Mouse (Mus musculus): ENCODE results near the gene Thap8. TPM values are rescaled to one million over a fixed set of nuclear protein-coding genes. Genes with fewer than 3 reads are reported as not detected.

The Thap8 gene
- polyA plus RNA-seq, 1 experiment from 2014 or later: 0.52 TPM

- no peak for ATAC-seq (ENCODE audit: low FRiP score, low read depth)
- Histone ChIP-seq H3K36me3 (peaks cover 5% of the 10 kb centered on the region), H3K9ac (no peak overlapping the region), H3K27me3 (replicated peaks) (no peaks in the 10 kb centered on the region), H3K4me1 (peaks cover 26% of the 10 kb centered on the region), H3K9me3 (no peaks in the 10 kb centered on the region), H3K4me2 (replicated peaks) (no peak overlapping the region), H3K27ac (no peak overlapping the region), H3K4me3 (no peak overlapping the region)
- WGBS: 77% methylated on average over 7 of the region's 7 CpGs
Measured at GRCm38 (mm10) chr7:30289071-30289713, 9.3 kb downstream of the Thap8 start.

GRCm38 (mm10) chr7:30289714-30290399 lies 10.0 kb downstream of the Thap8 start:
- 61% methylated on average over 10 of the region's 10 CpGs for WGBS
- Histone ChIP-seq H3K4me2 (replicated peaks) (no peak overlapping the region), H3K9ac (no peak overlapping the region), H3K4me1 (peaks cover 27% of the 10 kb centered on the region), H3K4me3 (no peak overlapping the region), H3K27me3 (replicated peaks) (no peaks in the 10 kb centered on the region), H3K27ac (no peak overlapping the region), H3K36me3 (peaks cover 10% of the 10 kb centered on the region), H3K9me3 (no peaks in the 10 kb centered on the region)
- ATAC-seq (ENCODE audit: low FRiP score, low read depth): peak; percentile 57

- 7% methylated on average over 35 of the region's 35 CpGs for WGBS
- peak; percentile 83 for ATAC-seq (ENCODE audit: low FRiP score, low read depth)
- H3K36me3 ChIP-seq: peaks cover 26% of the 10 kb centered on the region
- peak within 1 kb of the TSS; percentile 75 for H3K4me3 ChIP-seq
- no peak within 1 kb of the TSS for H3K27ac ChIP-seq
- peak within 1 kb of the TSS; percentile 91 for H3K9ac ChIP-seq
- H3K4me1 ChIP-seq: peaks cover 28% of the 10 kb centered on the region
- H3K27me3 ChIP-seq (replicated peaks): no peaks in the 10 kb centered on the region
- no peaks in the 10 kb centered on the region for H3K9me3 ChIP-seq
- peak within 1 kb of the TSS; percentile 93 for H3K4me2 ChIP-seq (replicated peaks)
Measured at GRCm38 (mm10) chr7:30291215-30292131, 11.6 kb downstream of the Thap8 start, which contains the start of gene Clip3. Clip3 (plus strand) TSS chr7:30291728.

- Histone ChIP-seq H3K4me1 (peaks cover 28% of the 10 kb centered on the region), H3K9me3 (no peaks in the 10 kb centered on the region), H3K27ac (no peak overlapping the region), H3K36me3 (peaks cover 49% of the 10 kb centered on the region), H3K9ac (no peak overlapping the region), H3K27me3 (replicated peaks) (no peaks in the 10 kb centered on the region), H3K4me3 (no peak overlapping the region), H3K4me2 (replicated peaks) (peak overlapping the region; percentile 13)
- no peak for ATAC-seq (ENCODE audit: low FRiP score, low read depth)
- WGBS: 87% methylated on average over 13 of the region's 13 CpGs
Measured at GRCm38 (mm10) chr7:30293795-30294194, 13.9 kb downstream of the Thap8 start.

GRCm38 (mm10) chr7:30294296-30294695 lies 14.4 kb downstream of the Thap8 start:
- no peak overlapping the region for H3K4me3 ChIP-seq
- peaks cover 54% of the 10 kb centered on the region for H3K36me3 ChIP-seq
- no peak for ATAC-seq (ENCODE audit: low FRiP score, low read depth)
- H3K27me3 ChIP-seq (replicated peaks): no peaks in the 10 kb centered on the region
- peaks cover 27% of the 10 kb centered on the region for H3K4me1 ChIP-seq
- no peak overlapping the region for H3K27ac ChIP-seq
- WGBS: 96% methylated on average over 5 of the region's 5 CpGs
- H3K9me3 ChIP-seq: no peaks in the 10 kb centered on the region
- H3K9ac ChIP-seq: no peak overlapping the region
- H3K4me2 ChIP-seq (replicated peaks): no peak overlapping the region

- peaks cover 20% of the 10 kb centered on the region for H3K4me1 ChIP-seq
- no peaks in the 10 kb centered on the region for H3K9me3 ChIP-seq
- peaks cover 62% of the 10 kb centered on the region for H3K36me3 ChIP-seq
- no peaks in the 10 kb centered on the region for H3K27me3 ChIP-seq (replicated peaks)
- no peak overlapping the region for H3K4me2 ChIP-seq (replicated peaks)
- WGBS: 79% methylated on average over 10 of the region's 10 CpGs
- no peak overlapping the region for H3K9ac ChIP-seq
- ATAC-seq (ENCODE audit: low FRiP score, low read depth): no peak
- H3K27ac ChIP-seq: no peak overlapping the region
- H3K4me3 ChIP-seq: no peak overlapping the region
Measured at GRCm38 (mm10) chr7:30295103-30295502, 15.2 kb downstream of the Thap8 start.

GRCm38 (mm10) chr7:30296816-30297215 lies 16.9 kb downstream of the Thap8 start:
- Histone ChIP-seq H3K27me3 (replicated peaks) (no peaks in the 10 kb centered on the region), H3K27ac (no peak overlapping the region), H3K36me3 (peaks cover 75% of the 10 kb centered on the region), H3K4me1 (peaks cover 20% of the 10 kb centered on the region), H3K4me3 (no peak overlapping the region), H3K9me3 (no peaks in the 10 kb centered on the region), H3K4me2 (replicated peaks) (no peak overlapping the region), H3K9ac (no peak overlapping the region)
- 94% methylated on average over 15 of the region's 15 CpGs for WGBS
- ATAC-seq (ENCODE audit: low FRiP score, low read depth): no peak

- no peak overlapping the region for H3K27ac ChIP-seq
- H3K27me3 ChIP-seq (replicated peaks): no peaks in the 10 kb centered on the region
- H3K9me3 ChIP-seq: no peaks in the 10 kb centered on the region
- 85% methylated on average over 16 of the region's 16 CpGs for WGBS
- H3K4me2 ChIP-seq (replicated peaks): no peak overlapping the region
- H3K4me3 ChIP-seq: no peak overlapping the region
- no peak for ATAC-seq (ENCODE audit: low FRiP score, low read depth)
- H3K36me3 ChIP-seq: peaks cover 80% of the 10 kb centered on the region
- H3K4me1 ChIP-seq: peaks cover 17% of the 10 kb centered on the region
- no peak overlapping the region for H3K9ac ChIP-seq
Measured at GRCm38 (mm10) chr7:30297266-30297665, 17.4 kb downstream of the Thap8 start.

- Histone ChIP-seq H3K36me3 (peaks cover 88% of the 10 kb centered on the region), H3K4me2 (replicated peaks) (no peak overlapping the region), H3K27ac (no peak overlapping the region), H3K9me3 (no peaks in the 10 kb centered on the region), H3K4me3 (no peak overlapping the region), H3K9ac (no peak overlapping the region), H3K27me3 (replicated peaks) (no peaks in the 10 kb centered on the region), H3K4me1 (no peaks in the 10 kb centered on the region)
- ATAC-seq (ENCODE audit: low FRiP score, low read depth): no peak
- 52% methylated on average over 3 of the region's 3 CpGs for WGBS
Measured at GRCm38 (mm10) chr7:30300914-30301313, 21.0 kb downstream of the Thap8 start.

GRCm38 (mm10) chr7:30306083-30306779 lies 26.3 kb downstream of the Thap8 start:
- Histone ChIP-seq H3K4me3 (no peak overlapping the region), H3K4me1 (peaks cover 16% of the 10 kb centered on the region), H3K9ac (no peak overlapping the region), H3K36me3 (peaks cover 54% of the 10 kb centered on the region), H3K9me3 (no peaks in the 10 kb centered on the region), H3K27ac (no peak overlapping the region), H3K27me3 (replicated peaks) (no peaks in the 10 kb centered on the region), H3K4me2 (replicated peaks) (no peak overlapping the region)
- WGBS: 91% methylated on average over 16 of the region's 16 CpGs
- ATAC-seq (ENCODE audit: low FRiP score, low read depth): no peak

- Histone ChIP-seq H3K27me3 (replicated peaks) (no peaks in the 10 kb centered on the region), H3K4me1 (peaks cover 16% of the 10 kb centered on the region), H3K36me3 (peaks cover 50% of the 10 kb centered on the region), H3K9me3 (no peaks in the 10 kb centered on the region), H3K9ac (peak within 1 kb of the TSS; percentile 72), H3K4me3 (peak within 1 kb of the TSS; percentile 68), H3K27ac (no peak within 1 kb of the TSS; the same call in 1 of the 2 replicates), H3K4me2 (replicated peaks) (peak within 1 kb of the TSS; percentile 90)
- WGBS: 3% methylated on average over 27 of the region's 27 CpGs
- ATAC-seq (ENCODE audit: low FRiP score, low read depth): peak; percentile 99
Measured at GRCm38 (mm10) chr7:30308076-30309005, 28.4 kb downstream of the Thap8 start, which contains the start of gene Alkbh6. Alkbh6 (plus strand) TSS chr7:30308717.
